Mouse (Mus musculus) liver, adult 2 months (tissue): Measurements from ENCODE around the gene Mei4.

Experiments
- CTCF ChIP-seq: fragments of 200-500 bp; IDR thresholded peaks from 2 replicates; pipeline ENCODE4 v1.5.1; 2011; ENCODE audit warnings: low read depth, low read length, control low read depth
- POLR2A ChIP-seq: fragments of 200-500 bp; IDR thresholded peaks from 2 replicates; pipeline ENCODE4 v1.6.1; 2011; ENCODE audit warnings: low read length, control low read depth; ENCODE audit not compliant: insufficient read depth; ENCODE audit errors: extremely low read depth

DNA sequence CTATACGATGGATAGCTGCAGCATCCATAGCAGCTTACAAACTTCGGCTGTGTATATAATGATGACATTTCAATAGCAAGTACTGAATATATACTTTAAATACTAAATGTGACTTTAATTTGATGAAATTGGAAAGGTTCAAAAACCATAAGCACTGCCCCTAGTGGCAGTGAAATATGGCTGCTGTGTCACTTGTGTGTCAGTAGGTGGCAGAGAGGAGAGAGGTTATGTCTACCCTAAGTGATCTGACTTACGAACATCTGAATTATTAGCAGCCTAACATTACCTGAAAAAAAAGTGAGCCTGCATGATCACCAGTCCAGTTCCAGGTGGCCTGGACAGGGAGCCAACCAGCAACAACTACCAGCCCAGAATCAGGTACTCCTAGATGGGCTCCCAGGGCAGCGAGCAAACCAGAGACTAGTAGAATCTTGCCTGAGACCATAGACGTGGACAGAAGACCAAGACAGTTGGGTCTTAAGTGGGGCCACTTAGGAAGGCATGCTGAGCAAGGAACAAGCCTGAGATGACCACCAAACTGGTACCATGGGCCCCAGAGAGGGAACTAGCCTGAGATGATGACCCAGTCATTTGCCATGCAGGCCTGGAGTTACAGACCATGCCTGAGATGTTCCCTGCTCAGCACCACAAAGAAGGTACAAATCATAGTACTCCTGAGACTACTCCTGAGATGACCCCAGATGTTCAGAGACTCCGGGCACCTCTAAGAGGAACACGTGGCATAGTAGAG, 384.4 kb downstream of the Mei4 start:
- TF ChIP-seq CTCF: no peak
- TF ChIP-seq POLR2A: no peak
